Mouse (Mus musculus) hindbrain, embryonic 15.5 days (tissue): ENCODE measurements around the gene Entpd1. TPM values are rescaled to one million over a fixed set of nuclear protein-coding genes. Genes with fewer than 3 reads are reported as not detected.

ENCODE experiments used
- ATAC-seq: fragments of 200-750 bp; cut with Nextera tagmentation; 2 replicates; pipeline ENCODE4 v1.8.0; 2017; ENCODE audit warnings: low read depth, moderate number of reproducible peaks, moderate TSS enrichment; ENCODE audit not compliant: low FRiP score
- H3K27ac ChIP-seq: fragments of 300-500 bp; sonication (generic); replicated peaks from 2 replicates; pipeline ENCODE4 v1.5.1; 2015; ENCODE audit warnings: mild to moderate bottlenecking, inconsistent platforms
- H3K27me3 ChIP-seq: fragments of 300-500 bp; sonication (generic); 2 replicates; pipeline ENCODE4 v1.6.1; 2015; ENCODE audit warnings: control low read depth, inconsistent platforms
- H3K36me3 ChIP-seq: fragments of 300-500 bp; sonication (generic); 2 replicates; pipeline ENCODE4 v1.6.1; 2015; ENCODE audit warnings: control low read depth, inconsistent platforms
- H3K4me1 ChIP-seq: fragments of 300-500 bp; sonication (generic); replicated peaks from 2 replicates; pipeline ENCODE4 v1.6.1; 2015; ENCODE audit warnings: control low read depth, inconsistent platforms
- H3K4me2 ChIP-seq: fragments of 300-500 bp; sonication (generic); 2 replicates; pipeline ENCODE4 v1.6.1; 2015; ENCODE audit warnings: moderate library complexity, mild to moderate bottlenecking, inconsistent platforms
- H3K4me3 ChIP-seq: fragments of 300-500 bp; sonication (generic); 2 replicates; pipeline ENCODE4 v1.5.1; 2015; ENCODE audit warnings: mild to moderate bottlenecking, inconsistent platforms
- H3K9ac ChIP-seq: fragments of 300-500 bp; sonication (generic); 2 replicates; pipeline ENCODE4 v1.6.1; 2015; ENCODE audit warnings: inconsistent platforms
- H3K9me3 ChIP-seq: fragments of 300-500 bp; sonication (generic); 2 replicates; pipeline ENCODE4 v1.6.1; 2016; ENCODE audit warnings: control low read depth, inconsistent platforms
- WGBS: fragments of 180-500 bp; shearing (Covaris S2); methylation state at CpG from one replicate; pipeline ENCODE4 v1.1.7; 2015; 5-methylcytosine and 5-hydroxymethylcytosine counted together
- polyA plus RNA-seq: library from polyadenylated mRNA; unstranded; fragments of >200 nt; fragmentation: Nextera tagmentation; extraction: Ambion mirVana; gene quantifications from 2 replicates; pipeline ENCODE4 v1.2.1, GENCODE M21; 2015

Gene Entpd1
- polyA plus RNA-seq, 1 experiment from 2014 or later, result 9.1 TPM

DNA sequence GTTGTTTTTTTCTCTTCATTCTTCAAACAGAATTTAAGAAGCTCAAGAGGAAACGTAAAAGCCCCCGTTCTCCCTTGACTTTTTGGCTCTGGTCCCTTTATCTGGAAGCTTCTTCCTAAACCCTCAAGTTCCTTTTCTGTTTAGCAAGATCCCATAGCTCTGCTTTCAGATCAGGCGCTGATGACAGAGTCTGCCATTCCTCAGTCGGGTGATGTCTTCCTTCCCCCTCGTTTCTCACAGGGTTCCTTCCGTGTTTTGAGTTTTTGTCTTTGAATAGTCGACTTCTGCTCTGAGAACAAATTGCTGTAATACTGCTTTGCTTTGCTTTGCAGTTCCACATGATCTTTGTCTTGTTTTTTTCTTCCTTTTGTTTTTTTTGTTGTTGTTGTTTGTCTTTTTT is 18.4 kb downstream of the Entpd1 start:
- Histone ChIP-seq H3K27me3 (no peaks in the 10 kb centered on the region), H3K4me2 (no peak overlapping the region), H3K9ac (no peak overlapping the region), H3K4me1 (no peaks in the 10 kb centered on the region), H3K4me3 (no peak overlapping the region), H3K27ac (no peak overlapping the region), H3K9me3 (no peaks in the 10 kb centered on the region), H3K36me3 (no peaks in the 10 kb centered on the region)
- WGBS, result 86% methylated on average over 7 of the region's 7 CpGs
- ATAC-seq, result no peak

DNA sequence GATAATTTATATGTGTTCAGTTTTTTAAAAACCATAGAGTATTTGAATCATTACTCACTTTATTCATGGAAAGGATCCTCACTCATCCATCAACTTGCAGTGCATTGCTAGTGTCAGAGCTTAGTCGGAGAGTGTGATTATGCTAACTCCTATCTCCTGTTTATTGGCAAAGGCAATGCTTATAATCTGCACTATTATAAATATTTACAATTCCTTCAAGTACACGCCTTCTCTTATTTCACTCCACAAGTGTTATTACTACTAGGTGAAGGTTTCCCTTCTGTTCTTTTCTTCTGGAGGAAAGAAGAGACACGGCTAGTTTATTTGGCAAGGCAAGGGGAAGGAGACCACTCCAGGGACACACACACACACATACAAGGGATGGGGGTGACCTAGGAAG is 20.0 kb downstream of the Entpd1 start:
- no peak overlapping the region for H3K4me2 ChIP-seq
- 81% methylated on average over 3 of the region's 3 CpGs for WGBS
- no peaks in the 10 kb centered on the region for H3K27me3 ChIP-seq
- no peaks in the 10 kb centered on the region for H3K36me3 ChIP-seq
- H3K27ac ChIP-seq, result no peak overlapping the region
- no peaks in the 10 kb centered on the region for H3K9me3 ChIP-seq
- no peak overlapping the region for H3K4me3 ChIP-seq
- ATAC-seq, result no peak
- H3K9ac ChIP-seq, result no peak overlapping the region
- no peaks in the 10 kb centered on the region for H3K4me1 ChIP-seq

DNA sequence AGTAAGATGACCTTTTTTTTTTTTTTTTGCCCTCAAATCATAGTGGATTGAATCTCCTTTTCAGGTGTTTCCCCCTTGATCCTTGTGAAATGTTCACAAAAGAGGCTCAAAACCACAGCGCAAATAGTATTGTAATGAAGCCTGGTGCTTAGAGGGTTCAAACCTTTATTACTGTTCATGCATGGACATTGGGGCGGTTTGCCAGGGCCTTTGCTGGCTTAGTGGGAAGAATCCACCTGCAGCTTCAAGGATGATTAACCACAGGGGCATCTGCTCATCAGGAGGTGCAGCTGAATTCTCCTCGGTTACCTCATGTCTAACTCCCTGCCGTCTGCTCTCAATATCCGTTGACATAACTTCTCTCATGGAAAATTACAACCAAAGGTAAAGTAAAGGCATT is 20.5 kb downstream of the Entpd1 start:
- Histone ChIP-seq H3K27me3 (no peaks in the 10 kb centered on the region), H3K9ac (no peak overlapping the region), H3K4me2 (no peak overlapping the region), H3K36me3 (no peaks in the 10 kb centered on the region), H3K4me1 (no peaks in the 10 kb centered on the region), H3K27ac (no peak overlapping the region), H3K4me3 (no peak overlapping the region), H3K9me3 (no peaks in the 10 kb centered on the region)
- WGBS, result 81% methylated on average over 5 of the region's 5 CpGs
- no peak for ATAC-seq

DNA sequence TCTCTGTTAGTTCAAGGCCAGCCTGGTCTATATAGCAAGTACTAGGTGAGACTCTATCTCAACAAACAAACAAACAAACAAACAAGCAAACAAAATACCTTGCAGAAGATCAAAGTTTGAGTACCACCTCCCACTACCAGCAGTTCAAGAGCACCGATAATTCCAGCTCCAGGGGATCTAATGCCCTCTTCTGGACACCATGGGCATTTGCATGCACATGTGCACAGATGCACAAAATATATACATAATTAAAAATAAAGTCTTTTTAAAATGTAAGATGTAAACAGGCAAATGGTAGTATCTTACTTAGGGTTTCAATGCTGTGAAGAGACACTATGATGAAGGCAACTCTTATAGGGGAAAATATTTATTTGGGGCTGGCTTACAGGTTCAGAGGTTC is 21.0 kb downstream of the Entpd1 start:
- 70% methylated on average over 1 of the region's 1 CpGs for WGBS
- no peaks in the 10 kb centered on the region for H3K27me3 ChIP-seq

DNA sequence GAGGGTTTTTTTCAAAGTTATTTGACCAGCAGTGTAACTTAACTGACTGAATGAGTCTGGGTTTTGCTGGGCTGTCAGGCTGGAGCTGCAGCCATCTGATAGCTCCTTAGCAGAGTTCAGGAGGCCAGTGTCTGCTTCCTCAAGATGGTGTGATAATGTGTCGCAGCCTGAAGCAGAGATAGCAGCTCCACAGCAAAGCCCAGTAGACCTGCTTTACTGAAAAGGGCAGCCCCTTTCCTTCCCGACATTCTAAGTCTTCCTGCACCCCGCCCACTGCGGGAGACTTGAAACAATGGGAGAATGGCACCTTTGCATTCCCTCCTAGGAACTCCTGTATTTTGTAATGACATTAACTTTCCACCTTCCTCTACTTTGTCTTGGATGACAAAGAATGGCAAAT is 24.9 kb downstream of the Entpd1 start:
- no peak overlapping the region for H3K27ac ChIP-seq
- no peak overlapping the region for H3K9ac ChIP-seq
- no peak overlapping the region for H3K4me3 ChIP-seq
- no peaks in the 10 kb centered on the region for H3K36me3 ChIP-seq
- no peaks in the 10 kb centered on the region for H3K9me3 ChIP-seq
- no peak for ATAC-seq
- H3K4me1 ChIP-seq, result no peaks in the 10 kb centered on the region
- WGBS, result 63% methylated on average over 4 of the region's 4 CpGs
- no peak overlapping the region for H3K4me2 ChIP-seq
- H3K27me3 ChIP-seq, result no peaks in the 10 kb centered on the region

More for the DNA sequence above, 21.0 kb downstream of the Entpd1 start:
- Histone ChIP-seq H3K4me3 (no peak overlapping the region), H3K36me3 (no peaks in the 10 kb centered on the region), H3K9me3 (no peaks in the 10 kb centered on the region), H3K27ac (no peak overlapping the region), H3K4me2 (no peak overlapping the region), H3K4me1 (no peaks in the 10 kb centered on the region), H3K9ac (no peak overlapping the region)
- ATAC-seq, result no peak

DNA sequence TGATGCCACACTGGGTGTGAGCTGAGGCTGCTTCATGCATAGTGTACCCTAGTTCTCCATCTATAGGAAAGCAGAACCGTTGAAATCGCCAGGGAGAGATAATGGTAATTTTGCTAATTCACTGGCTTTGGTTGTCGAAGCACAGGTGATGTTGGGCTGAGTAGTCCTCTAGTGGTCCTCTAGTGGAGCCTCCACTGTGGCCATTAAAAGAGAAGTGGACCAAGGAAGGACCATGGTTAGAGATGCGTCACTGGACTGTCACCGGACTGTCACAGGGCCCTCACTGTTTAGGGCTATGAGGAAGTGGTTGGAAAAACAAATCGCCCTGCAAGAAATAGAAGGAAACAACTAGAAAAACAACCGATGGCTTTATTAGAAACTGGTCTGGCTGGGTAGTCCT is 25.4 kb downstream of the Entpd1 start:
- 90% methylated on average over 7 of the region's 7 CpGs for WGBS
- no peak for ATAC-seq
- H3K36me3 ChIP-seq, result no peaks in the 10 kb centered on the region
- no peaks in the 10 kb centered on the region for H3K27me3 ChIP-seq
- H3K9ac ChIP-seq, result no peak overlapping the region
- no peak overlapping the region for H3K27ac ChIP-seq
- H3K9me3 ChIP-seq, result no peaks in the 10 kb centered on the region
- no peak overlapping the region for H3K4me3 ChIP-seq
- no peaks in the 10 kb centered on the region for H3K4me1 ChIP-seq
- no peak overlapping the region for H3K4me2 ChIP-seq

DNA sequence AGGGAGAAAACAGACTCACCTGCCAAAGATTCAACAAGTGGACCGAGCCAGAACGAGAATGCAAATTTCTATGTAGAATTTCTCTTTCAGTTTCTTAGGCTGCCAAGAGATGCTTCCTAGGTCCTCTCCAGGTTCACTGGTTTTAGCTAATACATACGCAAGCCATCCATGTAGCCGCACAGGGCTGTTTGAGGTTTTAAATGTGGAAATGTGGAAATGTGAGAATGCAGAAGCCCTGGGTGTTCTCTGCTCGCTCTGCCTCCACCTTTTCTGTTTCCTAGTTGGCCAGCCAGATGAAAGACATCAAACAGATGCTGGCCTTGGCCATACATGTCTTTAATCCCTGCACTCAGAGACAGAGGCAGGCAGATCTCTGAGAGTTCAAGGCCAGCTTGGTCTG is 26.4 kb downstream of the Entpd1 start:
- Histone ChIP-seq H3K27me3 (no peaks in the 10 kb centered on the region), H3K4me2 (no peak overlapping the region), H3K4me1 (no peaks in the 10 kb centered on the region), H3K36me3 (no peaks in the 10 kb centered on the region), H3K27ac (no peak overlapping the region), H3K9me3 (no peaks in the 10 kb centered on the region), H3K4me3 (no peak overlapping the region), H3K9ac (no peak overlapping the region)
- no peak for ATAC-seq
- 92% methylated on average over 5 of the region's 5 CpGs for WGBS

DNA sequence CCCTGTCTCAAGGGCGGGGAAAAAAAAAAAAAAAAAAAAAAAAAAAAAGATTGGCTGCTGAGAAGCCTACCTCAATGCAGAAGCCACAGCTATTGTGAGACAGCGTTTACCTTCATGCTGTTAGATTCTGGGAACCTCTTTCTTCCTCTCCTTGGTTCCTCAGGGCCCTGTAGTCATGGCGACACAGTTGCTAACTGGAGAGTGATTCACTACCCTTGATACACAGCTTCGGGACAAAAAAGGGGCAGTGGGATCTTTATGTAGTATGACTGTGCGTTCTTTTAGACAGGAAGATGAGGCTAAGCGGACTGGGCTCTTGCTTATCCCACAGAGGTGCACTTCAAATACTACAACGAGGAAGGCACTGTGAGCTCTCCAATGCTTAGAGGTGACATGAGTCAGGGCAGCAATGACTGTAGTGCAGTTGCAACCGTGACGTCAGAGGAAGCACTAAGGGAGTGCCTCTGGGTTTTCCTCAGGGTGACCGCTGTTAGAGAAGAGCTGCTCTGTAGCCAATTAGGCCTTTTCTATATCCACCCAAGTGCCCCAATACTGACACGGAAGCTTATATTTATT is 27.7 kb downstream of the Entpd1 start:
- Histone ChIP-seq H3K9ac (no peak overlapping the region), H3K9me3 (no peaks in the 10 kb centered on the region), H3K4me3 (no peak overlapping the region), H3K4me1 (no peaks in the 10 kb centered on the region), H3K27ac (no peak overlapping the region), H3K4me2 (no peak overlapping the region), H3K27me3 (no peaks in the 10 kb centered on the region), H3K36me3 (no peaks in the 10 kb centered on the region)
- 76% methylated on average over 11 of the region's 11 CpGs for WGBS
- ATAC-seq, result no peak

DNA sequence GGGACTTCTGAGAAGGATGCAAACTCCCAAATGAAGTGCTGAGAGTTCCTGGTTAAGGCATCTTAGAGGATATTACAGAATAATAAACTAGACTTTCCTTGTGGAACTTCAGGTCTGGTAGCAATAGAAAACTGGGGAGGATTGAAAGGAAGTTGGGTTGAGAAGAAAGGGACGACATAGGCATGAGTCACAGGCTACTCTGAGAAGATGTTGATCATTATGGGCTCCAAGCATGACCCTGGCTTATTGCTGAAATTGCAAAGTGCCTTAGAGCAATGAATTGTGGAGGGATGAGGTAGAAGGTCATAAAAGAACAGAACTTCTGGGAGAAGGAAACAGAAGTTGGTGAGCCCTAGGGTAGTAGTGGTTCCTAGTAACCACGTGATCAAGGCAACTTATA is 28.6 kb downstream of the Entpd1 start:
- H3K27ac ChIP-seq, result no peak overlapping the region
- no peak overlapping the region for H3K9ac ChIP-seq
- no peak overlapping the region for H3K4me2 ChIP-seq
- H3K27me3 ChIP-seq, result no peaks in the 10 kb centered on the region
- H3K4me3 ChIP-seq, result no peak overlapping the region
- 90% methylated on average over 2 of the region's 2 CpGs for WGBS
- no peaks in the 10 kb centered on the region for H3K36me3 ChIP-seq
- no peaks in the 10 kb centered on the region for H3K9me3 ChIP-seq
- no peak for ATAC-seq
- no peaks in the 10 kb centered on the region for H3K4me1 ChIP-seq

DNA sequence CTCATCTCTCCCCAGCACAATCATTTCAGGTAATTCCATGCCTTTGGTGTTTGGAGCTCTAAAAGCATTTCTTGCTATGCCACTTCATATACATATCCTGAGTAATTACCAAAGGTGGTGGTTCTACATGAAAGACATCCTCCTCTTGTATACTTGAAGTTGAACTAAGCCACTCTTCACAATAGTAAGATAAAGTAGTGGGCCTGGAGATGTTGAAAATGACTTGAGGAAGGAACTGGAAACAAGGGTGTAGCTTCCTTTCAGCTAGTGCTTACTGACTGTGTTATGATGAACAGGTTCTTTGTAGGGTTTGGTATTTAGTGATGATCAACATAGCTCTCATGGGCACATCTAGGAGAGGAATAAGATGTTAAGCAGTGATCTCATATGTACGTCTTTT is 31.7 kb downstream of the Entpd1 start:
- WGBS, result 100% methylated on average over 1 of the region's 1 CpGs
- ATAC-seq, result no peak

DNA sequence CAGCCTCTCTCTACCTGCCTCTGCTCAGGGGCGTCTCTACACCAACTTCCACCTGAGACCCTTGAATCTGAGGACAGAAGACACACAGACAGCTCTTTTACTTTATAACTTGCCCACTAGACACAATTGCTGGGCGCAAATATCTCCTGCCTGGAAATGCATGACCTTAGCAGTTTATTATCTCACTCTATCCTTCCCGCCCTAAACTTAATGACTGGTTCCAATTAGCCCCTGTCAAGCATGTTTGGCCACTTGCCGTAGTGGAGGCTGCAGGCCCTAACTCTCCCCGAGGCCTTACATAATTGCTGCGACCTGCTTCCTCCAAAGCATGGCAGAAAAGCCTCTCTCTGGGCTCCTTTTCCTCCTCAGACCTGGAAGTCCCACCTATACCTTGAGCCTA is 34.2 kb downstream of the Entpd1 start:
- Histone ChIP-seq H3K4me1 (no peaks in the 10 kb centered on the region), H3K27me3 (no peaks in the 10 kb centered on the region), H3K4me3 (no peak overlapping the region), H3K4me2 (no peak overlapping the region), H3K36me3 (no peaks in the 10 kb centered on the region), H3K9ac (no peak overlapping the region), H3K27ac (no peak overlapping the region), H3K9me3 (no peaks in the 10 kb centered on the region)
- no peak for ATAC-seq
- WGBS, result 80% methylated on average over 6 of the region's 6 CpGs

More for the DNA sequence above, 31.7 kb downstream of the Entpd1 start:
- Histone ChIP-seq H3K9ac (no peak overlapping the region), H3K9me3 (no peaks in the 10 kb centered on the region), H3K4me2 (no peak overlapping the region), H3K27me3 (no peaks in the 10 kb centered on the region), H3K4me1 (no peaks in the 10 kb centered on the region), H3K4me3 (no peak overlapping the region), H3K27ac (no peak overlapping the region), H3K36me3 (no peaks in the 10 kb centered on the region)

DNA sequence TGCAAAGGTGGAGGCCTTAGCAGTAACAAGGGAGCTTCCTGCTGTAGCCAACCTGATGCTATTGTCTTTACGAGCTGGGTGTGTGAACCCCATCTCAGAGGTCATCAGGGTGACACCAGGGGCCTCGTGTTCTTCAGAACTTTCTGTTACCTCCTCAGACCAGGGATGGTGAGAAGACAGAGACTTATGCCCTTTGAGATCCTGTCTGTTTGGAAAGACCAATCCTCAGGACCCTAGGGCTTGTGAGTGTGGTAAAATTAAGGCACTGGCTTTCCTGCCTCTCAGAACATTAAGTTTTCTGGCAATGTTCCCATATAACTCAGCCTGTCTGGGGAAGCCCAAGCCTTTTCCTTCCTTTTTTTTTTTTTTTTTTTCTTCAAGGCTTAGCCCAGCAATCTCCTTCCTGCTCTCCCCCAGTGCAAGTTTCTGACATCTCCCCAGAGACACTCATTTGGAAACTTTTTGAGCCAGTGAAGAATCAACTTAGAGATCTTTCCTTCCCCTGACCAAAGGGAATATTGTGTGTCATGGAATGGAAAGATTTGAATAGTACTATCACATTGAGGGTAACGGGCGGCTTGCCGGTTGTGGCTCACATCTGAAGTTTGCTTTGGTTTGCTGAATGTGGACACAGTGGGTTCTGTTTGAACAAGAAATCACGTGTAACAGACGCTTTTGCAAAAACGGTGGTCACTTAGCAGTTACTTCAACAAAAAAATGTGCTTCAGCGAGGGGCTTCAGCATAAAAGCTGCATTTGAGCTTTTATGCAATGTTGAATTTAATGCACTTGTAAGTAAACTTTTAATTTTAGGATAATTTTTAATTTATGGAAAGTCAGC is 35.4 kb downstream of the Entpd1 start:
- Histone ChIP-seq H3K4me3 (no peak overlapping the region), H3K4me2 (no peak overlapping the region), H3K36me3 (no peaks in the 10 kb centered on the region), H3K27ac (peak overlapping the region; percentile 28; the same call in 1 of the 2 replicates), H3K27me3 (no peaks in the 10 kb centered on the region), H3K4me1 (no peaks in the 10 kb centered on the region), H3K9ac (no peak overlapping the region), H3K9me3 (no peaks in the 10 kb centered on the region)
- ATAC-seq, result no peak
- 67% methylated on average over 9 of the region's 9 CpGs for WGBS

DNA sequence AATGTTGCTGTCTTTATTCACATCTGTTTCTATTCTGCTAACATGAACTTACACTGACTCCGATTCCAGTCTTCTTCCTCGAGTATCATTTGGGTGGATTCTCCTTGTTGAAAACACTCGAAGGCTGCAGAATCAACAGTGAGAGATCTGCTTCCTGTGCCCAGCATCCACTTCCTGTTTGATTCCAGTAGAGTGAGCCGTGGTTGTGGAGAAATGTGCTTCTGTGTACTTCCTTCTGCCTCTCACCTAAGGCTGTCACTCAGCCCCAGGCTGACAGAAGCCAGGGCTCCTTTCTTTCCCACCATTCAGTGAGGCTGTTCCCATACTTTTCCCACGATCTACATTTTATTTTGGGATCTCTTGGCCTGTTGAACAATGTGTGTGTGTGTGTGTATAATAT is 37.9 kb downstream of the Entpd1 start:
- 78% methylated on average over 5 of the region's 5 CpGs for WGBS
- Histone ChIP-seq H3K9me3 (no peaks in the 10 kb centered on the region), H3K36me3 (no peaks in the 10 kb centered on the region), H3K27me3 (no peaks in the 10 kb centered on the region), H3K9ac (no peak overlapping the region), H3K4me3 (no peak overlapping the region), H3K4me1 (no peaks in the 10 kb centered on the region), H3K27ac (no peak overlapping the region), H3K4me2 (no peak overlapping the region)
- no peak for ATAC-seq
